Mouse (Mus musculus): ENCODE measurements around the gene Mettl21e. TPM values are rescaled to one million over a fixed set of nuclear protein-coding genes. Genes with fewer than 3 reads are reported as not detected.
A peak's percentile ranks its signal among the peaks of the same experiment; 100 is the strongest.

The Mettl21e gene
- polyA plus RNA-seq, 1 experiment from 2014 or later, result 0.21 TPM

GRCm38 (mm10) chr1:44161818-44162217 is 56.9 kb downstream of the Mettl21e start:
- H3K4me1 ChIP-seq (ENCODE audit: control insufficient read depth, insufficient read depth, low read length), result no peaks in the 10 kb centered on the region
- H3K36me3 ChIP-seq (ENCODE audit: control insufficient read depth, insufficient read depth), result peaks cover 58% of the 10 kb centered on the region
- H3K27me3 ChIP-seq (ENCODE audit: control insufficient read depth, insufficient read depth, low read length), result no peaks in the 10 kb centered on the region
- H3K9me3 ChIP-seq (replicated peaks; ENCODE audit: control insufficient read depth, low read length), result no peaks in the 10 kb centered on the region
- no peak overlapping the region for H3K9ac ChIP-seq (ENCODE audit: low read length)
- WGBS, result 92% methylated on average over 6 of the region's 6 CpGs
- H3K4me3 ChIP-seq (ENCODE audit: low read length), result no peak overlapping the region
- no peak for ATAC-seq (replicated peaks; ENCODE audit: extremely low read depth, insufficient read depth, low FRiP score)
- no peak overlapping the region for H3K4me2 ChIP-seq (ENCODE audit: low read depth, low read length)
- H3K27ac ChIP-seq (ENCODE audit: low read length), result 0 out of 2 replicates have a peak overlapping the region, but pooled peaks have one; percentile 7

GRCm38 (mm10) chr1:44158317-44158716 is 60.4 kb downstream of the Mettl21e start:
- WGBS, result 89% methylated on average over 6 of the region's 6 CpGs
- H3K36me3 ChIP-seq (ENCODE audit: control insufficient read depth, insufficient read depth), result peaks cover 42% of the 10 kb centered on the region
- no peak overlapping the region for H3K4me2 ChIP-seq (ENCODE audit: low read depth, low read length)
- H3K27me3 ChIP-seq (ENCODE audit: control insufficient read depth, insufficient read depth, low read length), result no peaks in the 10 kb centered on the region
- no peaks in the 10 kb centered on the region for H3K9me3 ChIP-seq (replicated peaks; ENCODE audit: control insufficient read depth, low read length)
- ATAC-seq (replicated peaks; ENCODE audit: extremely low read depth, insufficient read depth, low FRiP score), result no peak
- no peak overlapping the region for H3K27ac ChIP-seq (ENCODE audit: low read length)
- H3K4me1 ChIP-seq (ENCODE audit: control insufficient read depth, insufficient read depth, low read length), result no peaks in the 10 kb centered on the region
- H3K4me3 ChIP-seq (ENCODE audit: low read length), result no peak overlapping the region
- H3K9ac ChIP-seq (ENCODE audit: low read length), result no peak overlapping the region

GRCm38 (mm10) chr1:44155287-44155686 is 63.5 kb downstream of the Mettl21e start:
- Histone ChIP-seq H3K27ac (ENCODE audit: low read length) (no peak overlapping the region), H3K27me3 (ENCODE audit: control insufficient read depth, insufficient read depth, low read length) (no peaks in the 10 kb centered on the region), H3K4me1 (ENCODE audit: control insufficient read depth, insufficient read depth, low read length) (no peaks in the 10 kb centered on the region), H3K9me3 (replicated peaks; ENCODE audit: control insufficient read depth, low read length) (no peaks in the 10 kb centered on the region), H3K9ac (ENCODE audit: low read length) (no peak overlapping the region), H3K4me3 (ENCODE audit: low read length) (no peak overlapping the region), H3K4me2 (ENCODE audit: low read depth, low read length) (no peak overlapping the region), H3K36me3 (ENCODE audit: control insufficient read depth, insufficient read depth) (peaks cover 22% of the 10 kb centered on the region)
- ATAC-seq (replicated peaks; ENCODE audit: extremely low read depth, insufficient read depth, low FRiP score), result no peak
- 97% methylated on average over 4 of the region's 4 CpGs for WGBS

Other genes with a start within 250 kb of the Mettl21e start
- gene Mettl21c, start 198.9 kb downstream of the Mettl21e start, polyA plus RNA-seq (2015; fragmentation: Nextera tagmentation; extraction: Ambion mirVana), result 0.21 and 0.37 TPM in 2 replicates
- 0.05 and 0.06 TPM in 2 replicates for gene Gm8251, start 157.0 kb downstream of the Mettl21e start, polyA plus RNA-seq (2015; fragmentation: Nextera tagmentation; extraction: Ambion mirVana)
- 62.9 and 74.8 TPM in 2 replicates for gene Tex30, start 116.5 kb downstream of the Mettl21e start, polyA plus RNA-seq (2015; fragmentation: Nextera tagmentation; extraction: Ambion mirVana)
- gene Kdelc1, start 100.2 kb downstream of the Mettl21e start, polyA plus RNA-seq (2015; fragmentation: Nextera tagmentation; extraction: Ambion mirVana), result 40.3 and 41.2 TPM in 2 replicates
- gene Bivm, start 100.0 kb downstream of the Mettl21e start, polyA plus RNA-seq (2015; fragmentation: Nextera tagmentation; extraction: Ambion mirVana), result 11.0 and 13.4 TPM in 2 replicates
- 13.4 and 14.6 TPM in 2 replicates for gene Ercc5, start 71.2 kb downstream of the Mettl21e start, polyA plus RNA-seq (2015; fragmentation: Nextera tagmentation; extraction: Ambion mirVana)

Measured in heart, embryonic 16.5 days (tissue).